Mouse (Mus musculus): ENCODE data around the gene Anxa6.
A peak's percentile ranks its signal among the peaks of the same experiment; 100 is the strongest.

The Anxa6 gene

DNA sequence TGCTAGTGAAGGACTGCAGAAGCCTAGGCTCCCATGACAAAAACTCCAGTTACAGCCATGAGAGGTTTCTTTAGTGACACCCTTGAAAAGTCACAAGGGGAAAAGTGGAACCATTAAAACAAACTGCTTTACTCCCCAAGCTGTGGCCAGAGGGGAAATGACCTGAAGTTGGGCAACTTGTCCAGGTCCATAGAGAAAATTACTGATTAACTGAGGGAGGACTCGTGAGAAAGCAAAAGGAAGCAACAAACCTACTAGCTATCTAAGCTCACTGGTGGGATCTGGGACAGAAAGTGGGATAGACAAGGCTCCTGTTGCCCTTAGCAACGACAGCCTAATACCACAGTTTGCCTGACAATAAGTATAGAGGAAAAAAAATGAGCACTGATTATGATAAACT lies 4.7 kb downstream of the Anxa6 start:
- no peak for DNase-seq

DNA sequence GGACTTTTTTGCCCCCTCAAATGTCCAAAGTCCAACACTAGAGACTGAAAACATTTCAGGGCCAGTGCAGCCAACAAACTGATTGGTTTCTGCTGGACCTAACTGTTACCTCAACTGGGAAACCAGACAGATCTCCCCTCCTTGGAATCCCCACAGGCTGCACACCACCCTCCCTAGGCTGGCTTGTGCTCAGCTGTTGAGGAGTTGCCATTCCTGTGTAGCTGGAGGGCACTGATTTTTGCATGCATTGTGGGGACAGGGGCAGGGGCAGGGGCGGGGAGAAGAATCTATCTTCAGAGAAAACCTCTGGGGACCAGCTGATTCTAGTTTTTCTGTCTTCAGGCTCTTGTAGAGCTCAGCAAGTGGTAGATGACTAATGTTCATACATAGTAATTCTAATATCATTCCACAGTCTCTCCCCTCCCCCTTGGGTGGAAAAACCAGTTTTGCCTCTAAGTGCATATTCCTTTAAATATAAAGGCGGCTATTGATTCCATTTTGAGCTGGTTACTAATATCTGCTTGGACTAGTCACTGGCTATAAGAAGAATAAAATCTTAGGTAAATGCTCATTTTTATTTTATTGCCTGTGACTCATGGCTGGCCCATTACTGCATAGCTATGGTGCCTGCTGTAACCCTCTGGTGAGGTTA lies 5.9 kb downstream of the Anxa6 start:
- DNase-seq: no peak

GRCm38 (mm10) chr11:55025896-55026295 lies 7.3 kb downstream of the Anxa6 start:
- DNase-seq: no peak

DNA sequence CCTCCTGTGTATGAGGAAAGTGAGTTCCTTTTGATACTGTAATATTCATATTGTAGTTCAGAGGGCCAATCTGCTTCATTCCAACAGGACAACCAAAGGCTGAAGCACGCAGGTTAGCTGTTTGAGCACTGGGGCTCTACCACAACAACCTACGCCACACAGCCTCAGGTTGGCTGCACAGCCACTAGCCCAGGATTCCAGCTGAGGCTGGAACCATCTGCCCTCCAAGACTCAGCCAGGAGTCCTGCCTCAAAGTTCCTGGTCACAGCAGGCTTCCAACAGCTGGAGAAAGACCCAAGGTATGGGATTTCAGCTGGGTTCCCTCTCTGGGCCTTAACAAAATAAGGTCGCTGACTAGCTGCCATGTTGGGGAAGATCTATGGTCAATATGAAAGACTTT lies 9.7 kb downstream of the Anxa6 start:
- DNase-seq: no peak

DNA sequence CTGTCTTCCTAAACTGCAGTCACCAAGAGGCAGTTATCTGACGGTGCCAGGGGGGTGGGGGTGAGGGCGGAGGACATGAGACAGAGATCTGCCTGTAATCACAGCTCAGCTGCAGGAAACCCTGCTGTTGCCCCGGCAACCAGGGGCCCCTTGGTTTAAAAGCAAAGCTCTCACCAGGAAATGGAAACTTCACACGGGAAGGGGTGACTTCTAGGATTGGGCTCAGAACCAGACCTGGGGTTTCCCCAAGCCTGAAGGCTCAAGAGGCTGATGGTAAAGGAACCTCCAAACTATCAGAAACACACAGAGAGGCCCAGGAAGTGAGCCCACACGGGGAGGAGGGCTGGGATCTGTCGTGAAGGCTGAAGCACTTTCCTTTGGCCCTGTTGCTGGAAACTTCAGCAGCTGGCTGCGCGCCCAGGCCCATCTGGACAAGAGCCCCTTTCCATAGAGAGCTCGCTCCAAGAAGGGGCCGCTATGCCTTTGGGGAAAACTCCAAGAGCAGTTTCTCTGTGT lies 10.1 kb downstream of the Anxa6 start:
- DNase-seq: peak; percentile 92

- DNase-seq: no peak
Observed at GRCm38 (mm10) chr11:55022508-55022907, 10.7 kb downstream of the Anxa6 start.

GRCm38 (mm10) chr11:55021859-55022258 lies 11.4 kb downstream of the Anxa6 start:
- DNase-seq: no peak

DNA sequence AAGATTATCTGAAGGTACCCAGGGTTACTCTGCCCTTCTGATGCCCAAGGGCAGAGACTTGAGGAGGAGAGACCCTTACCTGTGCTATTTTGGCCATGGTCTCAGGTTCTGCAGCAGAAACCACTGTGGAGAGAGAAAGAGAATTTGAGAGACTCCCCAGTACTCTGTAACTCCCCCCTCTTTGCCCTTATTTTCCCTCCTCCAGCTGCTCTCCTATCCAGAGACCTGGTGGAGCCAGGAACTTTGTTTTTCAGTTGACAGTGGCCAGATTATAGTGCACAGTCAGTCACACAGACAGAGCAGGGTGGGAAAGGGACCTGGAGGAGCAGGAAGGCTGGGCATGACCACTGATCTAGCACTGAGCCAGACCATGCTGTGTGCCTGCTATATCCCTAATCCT lies 11.8 kb downstream of the Anxa6 start:
- DNase-seq: no peak

DNA sequence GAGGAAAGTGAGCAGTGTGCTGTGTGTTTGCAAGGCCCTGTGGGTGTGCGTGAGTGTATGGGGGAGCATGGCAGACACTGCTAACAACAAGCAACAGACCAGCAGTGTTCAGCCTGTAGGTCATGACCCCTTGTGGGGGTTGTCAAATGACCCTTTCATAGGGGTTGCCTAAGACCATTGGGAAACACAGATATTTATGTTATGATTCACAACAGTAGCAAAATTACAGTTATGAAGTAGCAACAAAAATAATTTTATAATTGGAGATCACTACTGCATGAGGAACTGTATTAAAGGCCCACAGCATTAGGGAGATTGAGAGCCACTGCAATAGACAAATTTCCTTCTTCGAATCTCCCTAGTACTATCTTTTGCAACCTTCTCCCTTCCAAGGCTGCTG lies 13.5 kb downstream of the Anxa6 start:
- DNase-seq: no peak

DNA sequence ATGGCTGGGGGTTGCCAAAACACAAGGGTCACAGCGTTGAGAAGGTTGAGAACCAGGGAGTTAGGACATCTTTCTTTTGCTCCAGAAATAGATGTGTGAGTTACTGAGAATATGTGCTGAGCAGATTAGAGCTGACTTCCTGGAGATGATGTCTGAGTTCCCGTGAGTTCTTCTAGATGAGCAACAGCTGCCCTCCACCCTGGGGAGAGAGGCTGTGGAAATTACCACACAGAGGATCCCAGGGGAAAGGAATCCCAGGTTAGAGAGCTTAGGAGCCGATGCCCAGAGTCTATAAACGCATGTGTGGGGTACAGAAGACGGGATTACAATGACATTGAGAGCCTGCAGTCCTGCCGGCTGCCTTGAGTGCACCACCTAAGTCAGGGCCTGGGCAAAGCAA lies 15.2 kb downstream of the Anxa6 start:
- DNase-seq: no peak

GRCm38 (mm10) chr11:55017201-55017600 lies 16.0 kb downstream of the Anxa6 start:
- DNase-seq: no peak

DNA sequence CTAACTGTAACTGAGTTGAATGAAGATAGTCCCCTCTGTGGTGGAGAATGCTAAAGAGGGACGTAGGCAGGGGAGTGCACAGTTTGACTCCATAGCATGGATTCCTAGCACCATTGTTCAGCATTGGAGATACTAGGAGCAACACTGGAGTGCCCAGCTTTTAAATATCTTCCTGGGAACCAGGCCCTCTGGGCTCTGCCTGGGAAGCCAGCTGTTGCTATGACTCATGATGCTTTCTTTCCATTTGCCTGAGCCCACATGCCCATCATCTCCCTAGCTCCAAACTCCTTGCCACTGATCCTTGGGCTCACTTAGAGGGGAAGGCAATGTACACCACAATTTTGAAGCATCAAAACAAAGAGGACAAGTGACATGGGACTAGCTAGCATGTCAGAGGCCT lies 16.5 kb downstream of the Anxa6 start:
- DNase-seq: no peak

DNA sequence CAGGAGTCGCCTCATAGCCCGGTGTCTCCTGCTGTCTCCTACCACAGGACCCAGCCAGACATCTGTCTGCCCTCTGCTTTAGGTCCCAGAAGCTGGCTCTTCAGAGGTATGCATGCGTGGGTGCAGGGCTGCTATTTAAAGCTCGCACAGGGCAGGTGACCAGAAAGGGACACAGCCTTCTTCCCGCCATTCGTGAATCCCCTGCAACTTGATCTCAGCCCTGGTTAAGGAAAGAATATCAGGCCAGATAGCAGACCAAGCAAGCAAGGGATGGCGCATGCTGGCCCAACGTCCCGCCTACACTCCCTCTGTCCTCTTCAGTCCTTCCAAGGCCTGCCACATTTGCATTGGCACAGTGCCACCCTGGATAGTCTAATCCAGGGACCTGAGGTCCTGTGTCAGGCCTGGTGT lies 17.4 kb downstream of the Anxa6 start:
- DNase-seq: no peak

DNA sequence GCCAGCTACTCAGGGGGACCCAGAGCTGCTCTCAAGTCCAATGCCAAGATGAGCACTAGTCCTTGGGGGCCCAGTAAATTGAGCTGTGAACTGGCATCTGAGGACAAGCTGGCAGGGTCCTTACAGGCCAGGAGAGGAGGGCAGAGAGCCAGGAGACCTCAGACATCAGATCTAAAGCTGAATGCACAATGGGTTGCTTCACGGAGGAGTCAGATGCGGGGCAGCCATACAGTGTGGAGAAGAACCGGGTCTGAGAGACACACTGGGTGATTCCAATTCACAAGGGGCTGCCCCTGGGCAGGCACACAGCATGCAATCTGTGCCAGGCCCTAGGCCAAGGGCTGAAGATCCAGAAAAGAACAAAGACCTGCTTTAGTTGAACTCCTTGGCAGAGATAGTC lies 18.0 kb downstream of the Anxa6 start:
- no peak for DNase-seq

- DNase-seq: no peak
Observed at GRCm38 (mm10) chr11:55013802-55014201, 19.4 kb downstream of the Anxa6 start.

DNA sequence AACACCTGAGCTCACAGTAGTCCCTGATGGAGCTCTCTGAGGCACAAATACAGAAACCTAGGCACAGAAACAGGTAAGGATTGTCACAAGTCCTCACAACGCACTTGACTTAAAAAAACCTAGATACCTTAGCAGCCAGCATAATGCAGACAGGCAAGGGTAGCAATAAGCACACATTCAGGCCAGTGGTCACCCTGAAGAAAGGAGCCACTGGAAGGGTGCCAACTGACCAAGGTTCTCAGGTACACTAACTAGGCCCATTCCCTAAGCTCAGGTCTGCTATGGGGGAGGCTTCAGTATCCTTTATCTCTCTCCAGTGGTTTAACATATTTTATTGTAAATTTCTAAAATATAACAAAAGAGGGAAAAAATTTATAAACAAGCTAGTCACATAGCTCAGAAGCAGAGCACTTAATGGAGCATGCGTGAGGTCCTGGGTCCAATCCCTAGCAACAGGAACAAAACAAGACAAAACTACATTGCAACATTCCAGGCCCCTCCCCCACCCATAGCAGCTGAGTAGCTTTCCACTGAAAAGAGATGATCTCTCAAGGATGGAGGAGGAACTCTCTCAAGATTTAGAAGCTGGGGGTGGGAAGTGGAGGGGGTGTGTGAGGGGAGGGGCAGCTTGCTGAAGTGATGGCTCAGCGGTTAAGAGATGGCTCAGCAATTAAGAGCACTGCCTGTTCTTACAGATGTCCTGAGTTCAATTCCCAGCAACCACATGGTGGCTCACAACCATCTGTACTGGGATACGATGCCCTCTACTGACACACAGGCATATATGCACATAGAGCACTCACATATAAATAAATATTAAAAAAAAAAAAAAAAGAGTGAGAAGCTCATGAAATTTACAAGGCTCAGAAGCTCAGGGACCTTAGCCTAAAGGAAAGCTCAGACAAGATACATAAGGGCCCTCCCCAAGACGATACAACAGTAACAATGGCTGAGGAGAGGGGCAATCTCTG lies 20.4 kb downstream of the Anxa6 start:
- no peak for DNase-seq

DNA sequence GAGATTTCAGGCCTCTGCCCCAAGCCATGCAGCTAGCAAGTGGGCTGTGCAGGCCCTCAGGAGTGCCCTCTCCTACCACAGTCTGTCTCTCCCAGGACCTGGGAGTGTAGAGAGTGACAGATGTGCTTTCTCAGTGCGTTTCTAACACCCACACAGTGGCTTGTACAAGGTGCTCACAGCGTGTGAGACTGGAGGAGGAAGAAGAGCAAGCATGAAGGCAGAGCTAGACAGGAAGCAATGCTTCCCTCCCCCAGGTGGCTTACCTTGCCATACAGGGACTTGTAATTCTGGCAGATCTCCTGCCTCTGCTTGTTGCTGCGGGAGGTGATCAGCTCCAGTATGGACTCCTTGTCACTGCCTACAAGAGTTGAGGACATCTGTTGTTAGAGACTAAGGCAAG lies 21.8 kb downstream of the Anxa6 start:
- peak; percentile 13 for DNase-seq

- no peak for DNase-seq
Observed at GRCm38 (mm10) chr11:55008230-55008629, 25.0 kb downstream of the Anxa6 start.

DNA sequence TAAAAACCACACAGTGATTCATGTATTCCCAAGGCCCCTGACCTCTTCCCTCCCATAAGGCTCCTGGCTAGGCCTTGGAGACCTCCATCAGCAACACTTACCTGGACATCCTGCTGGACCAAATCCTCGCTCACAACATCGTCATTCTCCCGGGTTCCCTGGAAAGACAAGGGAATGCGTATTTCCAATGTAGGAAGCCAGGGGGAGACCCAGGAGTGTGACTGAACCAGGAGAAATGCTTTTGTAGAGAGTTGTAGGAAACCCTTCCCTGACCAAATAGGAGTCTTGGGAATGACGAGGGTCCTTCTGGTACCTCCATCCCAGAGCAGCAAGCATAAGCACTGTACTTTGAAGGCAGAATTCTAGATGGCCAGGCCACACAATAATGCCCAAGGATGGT lies 27.6 kb downstream of the Anxa6 start:
- no peak for DNase-seq

DNA sequence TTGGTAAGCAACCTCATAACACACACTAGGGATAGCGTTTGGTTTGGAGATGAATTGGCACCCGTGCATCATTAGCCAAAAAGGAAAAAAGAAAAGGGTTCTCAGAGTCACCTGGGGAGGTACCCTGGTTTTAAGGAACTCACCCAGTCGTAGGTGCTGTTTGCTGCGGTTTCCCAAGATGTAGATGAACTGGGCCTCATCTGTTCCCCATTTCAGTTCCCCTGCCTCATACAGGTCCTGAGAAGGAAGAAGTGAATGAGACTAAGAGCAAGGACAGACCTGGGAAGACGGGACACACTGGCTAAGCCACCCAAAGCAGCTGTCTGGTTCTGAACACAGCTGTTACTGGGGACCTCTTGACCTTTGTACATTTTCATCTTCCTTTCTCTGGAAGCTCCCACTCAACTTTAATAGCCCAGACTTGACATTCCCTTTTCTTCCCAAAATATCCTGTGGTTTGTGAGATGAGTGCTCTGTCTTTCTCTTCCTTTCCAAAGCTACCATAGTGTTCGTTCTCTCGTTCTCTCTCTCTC lies 28.2 kb downstream of the Anxa6 start:
- no peak for DNase-seq

GRCm38 (mm10) chr11:54998708-54999107 lies 34.5 kb downstream of the Anxa6 start:
- DNase-seq: peak; percentile 16

DNA sequence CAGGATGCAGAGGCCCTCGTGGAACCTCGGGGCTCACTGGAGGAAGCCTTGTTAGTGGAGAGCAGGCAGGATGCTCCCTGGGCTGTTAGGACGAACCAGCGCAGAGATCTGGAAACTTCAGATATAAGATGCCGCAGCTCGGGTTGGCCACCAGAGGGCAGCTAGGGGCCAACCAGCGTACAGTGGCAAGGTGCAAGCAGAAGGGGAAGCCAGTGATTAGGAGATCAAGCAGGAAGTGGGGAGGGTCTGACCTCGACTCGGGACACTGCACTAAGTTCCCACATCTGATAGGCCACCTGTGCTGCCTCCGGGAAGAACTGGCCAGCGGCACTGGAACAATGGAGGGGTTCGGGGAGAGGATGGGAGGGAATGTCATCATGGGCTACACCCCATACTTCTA lies 35.0 kb downstream of the Anxa6 start:
- peak; percentile 75 for DNase-seq

- DNase-seq: no peak
Observed at GRCm38 (mm10) chr11:54996176-54996575, 37.1 kb downstream of the Anxa6 start.

- no peak for DNase-seq
Observed at GRCm38 (mm10) chr11:54989920-54990319, 43.3 kb downstream of the Anxa6 start.
